Mouse (Mus musculus) lung, adult 2 months (tissue): ENCODE results near the gene Foxd4.

Experiments
- CTCF ChIP-seq: fragments of 200-500 bp; IDR thresholded peaks from 2 replicates; pipeline ENCODE4 v1.5.1; 2011; ENCODE audit warnings: mild to moderate bottlenecking, low read length, control low read depth; ENCODE audit not compliant: insufficient read depth
- POLR2A ChIP-seq: fragments of 200-500 bp; IDR thresholded peaks from 2 replicates; pipeline ENCODE4 v1.6.1; 2011; ENCODE audit warnings: low read depth, mild to moderate bottlenecking, control low read depth, low read length, borderline replicate concordance; ENCODE audit errors: extremely low read depth

GRCm38 (mm10) chr19:24897896-24898736 lies 2.9 kb downstream of the Foxd4 start:
- TF ChIP-seq CTCF, result no peak
- TF ChIP-seq POLR2A, result no peak
